Mouse (Mus musculus): Measurements from ENCODE around the gene 2310039H08Rik.

The 2310039H08Rik gene

DNA sequence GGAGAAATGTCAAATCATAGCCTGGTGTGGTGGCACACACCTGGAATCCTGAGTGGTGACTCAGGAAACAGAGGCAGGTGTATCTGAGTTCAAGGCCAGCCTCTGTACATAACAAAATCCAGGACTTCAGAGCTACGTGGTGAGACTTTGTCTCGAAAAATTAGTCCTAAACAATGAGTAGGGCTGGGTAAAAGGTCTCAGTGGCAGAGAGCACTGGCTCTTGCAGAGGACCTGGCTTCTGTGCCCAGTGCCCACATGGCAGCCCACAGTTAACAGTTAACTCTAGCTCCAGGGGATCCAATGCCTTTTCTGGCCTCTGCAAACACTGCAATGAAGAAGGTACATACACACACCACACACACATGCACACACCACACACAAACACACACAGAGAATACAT, 24.6 kb upstream of the 2310039H08Rik start:
- TF ChIP-seq GATA4 (IDR thresholded peaks at IDR 0.05; ENCODE audit: insufficient replicate concordance, low read length) = no peak

DNA sequence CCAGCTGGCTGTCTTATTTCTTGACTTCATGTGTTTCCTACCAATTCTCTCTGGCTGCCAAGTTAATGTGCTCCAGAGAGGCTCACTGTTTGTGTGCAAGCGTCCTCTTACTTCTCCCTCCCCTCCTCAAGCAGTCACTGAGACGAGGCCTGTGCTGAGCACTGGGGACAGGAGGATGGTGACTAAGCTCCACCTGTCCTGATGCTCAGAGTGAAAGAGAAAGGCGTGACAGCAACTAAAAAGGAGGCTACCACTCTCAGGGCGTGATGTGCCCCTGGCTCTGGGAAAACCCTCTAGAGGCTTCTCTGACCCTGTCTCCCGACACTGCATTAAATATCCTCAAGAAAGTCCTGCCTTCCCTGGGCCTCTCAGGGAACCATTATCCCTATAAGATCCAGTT, 23.2 kb upstream of the 2310039H08Rik start:
- no peak for TF ChIP-seq GATA4 (IDR thresholded peaks at IDR 0.05; ENCODE audit: insufficient replicate concordance, low read length)

DNA sequence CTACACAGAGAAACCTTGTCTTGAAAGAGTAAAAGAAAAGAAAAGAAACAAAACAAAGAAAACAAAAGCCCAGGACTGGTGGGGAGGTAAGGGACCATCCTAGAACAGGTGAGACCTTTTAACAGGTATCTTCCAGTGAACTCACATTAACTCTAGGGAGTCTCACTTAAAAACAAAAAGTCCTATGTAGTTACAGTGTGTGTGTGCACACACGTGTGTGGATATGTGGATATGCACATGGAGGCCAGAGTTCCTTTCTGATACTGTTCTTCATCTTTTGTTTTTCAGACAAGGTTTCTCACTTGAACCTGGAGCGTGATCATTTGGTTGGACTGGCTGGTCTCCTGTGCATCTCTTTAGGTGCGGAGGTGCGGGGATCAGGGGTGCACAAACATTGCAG, 21.9 kb upstream of the 2310039H08Rik start:
- TF ChIP-seq GATA4 (IDR thresholded peaks at IDR 0.05; ENCODE audit: insufficient replicate concordance, low read length) = no peak

DNA sequence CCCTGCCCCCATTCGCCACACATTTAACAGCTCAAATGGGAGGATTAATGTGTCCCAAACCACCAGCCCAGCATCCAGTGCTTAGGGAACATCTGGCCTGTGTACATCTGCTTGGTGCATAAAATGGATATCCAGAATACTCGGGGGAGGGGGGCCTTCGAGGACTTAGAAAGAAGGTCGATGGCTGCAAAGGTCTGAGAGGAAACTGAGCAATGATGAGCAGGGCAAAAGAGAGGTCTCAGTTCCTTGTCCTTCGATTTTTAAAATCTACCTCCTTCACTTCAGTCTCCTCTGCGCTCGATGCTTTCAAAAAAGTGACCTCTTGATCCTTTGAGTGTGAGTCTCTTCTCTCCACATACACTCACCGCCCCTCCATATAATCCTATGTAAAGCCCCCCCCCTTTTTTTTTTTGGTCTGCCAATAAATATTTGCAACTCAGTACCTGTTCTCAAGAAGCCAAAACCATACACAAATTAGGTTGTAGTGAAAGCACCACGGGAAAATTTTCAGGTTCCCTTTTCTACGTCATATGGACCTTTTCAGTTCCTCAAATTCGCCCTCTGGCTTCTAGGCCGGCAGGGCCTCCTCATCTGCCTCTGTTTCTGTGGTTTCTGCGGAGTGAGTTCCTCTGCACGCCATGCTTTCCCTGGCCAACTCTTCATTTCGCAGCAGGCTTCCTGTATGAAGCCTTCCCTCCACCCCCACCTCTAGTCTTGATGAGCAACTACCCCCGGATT, 21.2 kb upstream of the 2310039H08Rik start:
- TF ChIP-seq GATA4 (IDR thresholded peaks at IDR 0.05; ENCODE audit: insufficient replicate concordance, low read length) = no peak

DNA sequence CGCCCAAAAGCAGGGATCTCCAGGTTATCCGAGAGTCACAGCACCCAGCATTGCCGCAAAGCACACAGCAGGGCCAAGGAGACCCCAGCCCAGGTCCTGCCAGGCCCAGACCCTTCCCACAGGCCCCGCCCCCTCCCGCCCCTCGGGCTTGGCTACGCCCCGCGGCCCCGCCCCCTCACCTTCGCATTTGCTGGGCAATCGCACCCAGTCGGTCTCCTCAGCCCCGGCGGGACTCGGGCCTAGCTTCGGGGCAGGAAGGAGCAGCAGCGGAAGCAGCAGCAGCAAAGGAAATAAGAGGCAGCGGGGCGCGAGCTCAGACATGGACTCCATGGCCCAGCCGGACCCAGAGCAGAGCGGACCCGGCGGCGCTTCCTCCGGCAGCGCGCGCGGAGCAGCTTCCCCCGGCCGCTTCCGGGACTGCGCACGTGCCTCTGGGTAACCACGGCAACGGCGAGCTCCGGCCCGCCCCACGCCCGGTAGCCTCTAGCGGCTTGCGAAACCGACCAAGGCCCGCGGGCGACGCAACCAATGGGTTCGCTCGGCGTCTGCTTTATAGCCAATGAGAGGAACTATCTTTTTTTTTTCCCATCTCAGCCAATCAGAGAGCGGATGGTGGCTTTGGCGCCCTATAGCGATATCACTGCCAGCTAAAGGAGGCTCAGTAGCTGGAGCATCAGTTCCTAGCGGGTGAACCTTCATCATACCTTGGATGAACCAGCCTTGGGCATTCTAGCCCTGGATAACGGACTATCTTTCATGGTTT, 20.5 kb upstream of the 2310039H08Rik start, which contains the start of gene Cnpy3:
Gene Cnpy3, minus strand, starts transcription at position 421 of the 763 bp plus-strand sequence.
- TF ChIP-seq GATA4 (IDR thresholded peaks at IDR 0.05; ENCODE audit: insufficient replicate concordance, low read length) = peak; percentile 13; the same call in 1 of the 2 replicates

DNA sequence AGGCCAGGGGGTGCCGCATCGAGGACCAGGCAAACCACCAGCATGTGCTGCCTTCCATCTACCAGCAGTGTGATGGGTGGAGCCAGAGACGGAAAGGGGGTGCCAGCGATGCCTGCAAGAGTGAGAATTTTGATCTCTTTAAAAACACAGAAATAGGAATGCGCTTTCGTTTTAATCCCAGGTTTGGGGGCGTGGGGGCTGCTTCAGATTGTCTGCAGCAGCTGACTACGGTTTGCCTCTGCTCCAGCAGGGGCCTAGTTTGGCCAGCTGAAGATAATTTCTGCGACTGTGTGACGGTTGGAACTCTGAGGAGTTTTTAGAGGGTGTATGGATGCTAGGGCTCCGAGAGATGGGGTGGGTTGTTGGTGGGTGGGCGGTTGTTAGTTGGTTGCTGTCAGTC, 13.7 kb upstream of the 2310039H08Rik start:
- TF ChIP-seq GATA4 (IDR thresholded peaks at IDR 0.05; ENCODE audit: insufficient replicate concordance, low read length) = no peak

DNA sequence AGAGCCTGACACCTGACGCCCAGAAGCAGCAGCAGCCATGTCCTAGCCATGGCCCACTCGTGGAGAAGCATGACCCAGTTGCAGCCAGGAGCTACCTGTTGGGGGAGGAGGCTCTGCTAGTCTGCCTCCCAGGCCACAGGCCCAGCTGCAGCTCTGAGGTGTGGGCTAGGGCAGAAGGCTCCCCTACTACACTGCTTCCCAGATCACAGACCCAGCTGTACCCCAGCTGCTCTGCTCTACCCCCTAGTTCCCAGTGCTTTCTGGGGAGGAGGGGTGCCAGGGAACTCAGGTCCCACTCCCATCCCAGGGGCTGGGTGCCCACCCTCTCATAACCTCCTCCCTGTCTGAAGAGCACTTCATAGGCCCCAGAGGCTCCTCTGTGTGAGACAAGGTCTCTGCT, 8.9 kb upstream of the 2310039H08Rik start, which contains the start of gene Ptcra:
Gene Ptcra, minus strand, starts transcription at position 169 of the 400 bp plus-strand sequence.
- no peak for TF ChIP-seq GATA4 (IDR thresholded peaks at IDR 0.05; ENCODE audit: insufficient replicate concordance, low read length)

DNA sequence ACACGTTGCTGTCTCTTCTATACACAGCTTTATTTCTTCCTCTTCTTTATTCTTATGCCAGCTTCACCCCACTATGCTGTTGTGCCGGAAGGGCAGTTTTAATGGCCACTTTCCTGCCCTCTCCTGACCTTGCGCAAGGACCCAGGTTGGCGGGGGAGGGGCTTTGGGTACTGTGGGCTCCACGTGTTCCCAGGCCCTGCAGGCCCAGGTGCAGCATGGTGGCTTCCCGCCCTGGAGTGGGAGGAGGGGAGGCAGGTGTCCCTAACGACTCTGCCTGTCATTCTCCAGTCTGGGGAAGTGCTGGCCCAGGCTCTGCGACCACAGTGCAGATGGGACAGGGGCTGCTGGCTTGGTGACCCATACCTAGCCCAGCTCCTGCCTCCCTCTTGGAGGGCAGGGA, 4.6 kb upstream of the 2310039H08Rik start:
- no peak for TF ChIP-seq GATA4 (IDR thresholded peaks at IDR 0.05; ENCODE audit: insufficient replicate concordance, low read length)

DNA sequence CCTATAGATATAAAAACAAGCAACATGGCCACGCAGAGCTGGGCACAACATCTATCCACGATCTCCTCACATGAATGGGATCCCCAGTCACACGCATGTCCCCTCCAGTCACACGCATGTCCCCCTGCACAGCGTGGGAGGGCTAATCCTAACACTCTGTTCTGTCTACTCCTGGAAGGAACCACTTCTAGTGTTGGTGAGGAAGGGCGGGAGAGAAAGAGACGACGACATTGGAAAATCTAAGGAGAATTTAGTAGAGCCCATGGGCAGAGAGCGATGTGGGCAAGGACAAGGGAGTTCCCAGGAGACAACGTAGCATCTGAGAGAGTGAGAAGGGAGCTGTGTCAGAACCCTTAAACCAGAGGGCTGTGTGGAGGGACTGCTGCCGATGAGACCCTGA, 1.9 kb upstream of the 2310039H08Rik start:
- no peak for TF ChIP-seq GATA4 (IDR thresholded peaks at IDR 0.05; ENCODE audit: insufficient replicate concordance, low read length)

DNA sequence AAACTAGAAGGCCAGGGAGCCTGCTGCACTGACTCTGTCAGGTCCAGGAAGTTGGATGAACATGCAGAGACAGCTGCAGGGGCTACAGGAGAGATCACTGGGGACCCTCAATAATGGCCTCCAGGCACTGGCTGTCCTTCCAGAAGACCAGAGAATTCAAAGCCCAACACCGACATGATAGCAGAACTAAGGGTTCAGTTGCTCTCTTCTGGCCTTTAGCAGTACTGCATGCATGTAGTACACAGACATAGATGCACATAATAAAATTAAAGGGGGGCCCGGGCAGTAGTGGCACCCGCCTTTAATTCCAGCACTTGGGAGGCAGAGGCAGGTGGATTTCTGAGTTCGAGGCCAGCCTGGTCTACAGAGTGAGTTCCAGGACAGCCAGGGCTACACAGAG, 1.4 kb upstream of the 2310039H08Rik start:
- no peak for TF ChIP-seq GATA4 (IDR thresholded peaks at IDR 0.05; ENCODE audit: insufficient replicate concordance, low read length)

DNA sequence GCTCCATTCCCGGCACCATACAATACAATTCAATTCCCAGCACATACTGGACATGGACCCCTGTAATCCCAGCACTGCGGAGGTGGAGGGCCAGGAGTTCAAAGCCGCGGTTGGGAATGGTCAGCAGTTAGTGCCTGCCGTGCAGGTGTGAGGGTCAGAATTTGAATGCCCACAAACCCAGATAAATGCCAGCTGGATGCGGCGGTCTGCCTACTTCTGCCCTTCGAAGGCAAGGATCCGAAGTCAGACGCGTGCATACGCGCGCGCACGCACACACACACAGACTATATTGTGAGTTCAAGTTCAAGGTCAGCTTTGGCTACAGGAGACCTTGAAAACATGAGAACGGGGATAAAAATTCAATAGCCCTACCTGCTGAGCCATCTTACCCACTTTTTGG, 819 bp upstream of the 2310039H08Rik start:
- TF ChIP-seq GATA4 (IDR thresholded peaks at IDR 0.05; ENCODE audit: insufficient replicate concordance, low read length) = no peak

DNA sequence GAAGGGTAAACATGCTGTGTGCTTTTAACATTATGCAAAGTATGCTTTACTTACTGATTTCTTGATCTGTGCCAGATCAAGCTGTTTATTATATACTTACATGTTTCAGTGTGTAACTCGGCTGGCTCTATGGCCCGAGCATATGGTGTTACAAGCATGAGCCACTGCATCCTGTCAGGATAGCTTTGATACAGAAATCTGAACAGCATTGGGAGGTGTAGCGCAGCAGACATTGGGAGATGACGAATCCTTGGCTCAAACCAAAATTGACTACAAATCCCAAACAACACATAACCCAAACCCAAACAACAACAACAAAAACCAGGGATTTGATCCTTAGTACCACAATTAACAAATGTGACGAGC, 414 bp upstream of the 2310039H08Rik start:
- TF ChIP-seq GATA4 (IDR thresholded peaks at IDR 0.05; ENCODE audit: insufficient replicate concordance, low read length) = no peak

DNA sequence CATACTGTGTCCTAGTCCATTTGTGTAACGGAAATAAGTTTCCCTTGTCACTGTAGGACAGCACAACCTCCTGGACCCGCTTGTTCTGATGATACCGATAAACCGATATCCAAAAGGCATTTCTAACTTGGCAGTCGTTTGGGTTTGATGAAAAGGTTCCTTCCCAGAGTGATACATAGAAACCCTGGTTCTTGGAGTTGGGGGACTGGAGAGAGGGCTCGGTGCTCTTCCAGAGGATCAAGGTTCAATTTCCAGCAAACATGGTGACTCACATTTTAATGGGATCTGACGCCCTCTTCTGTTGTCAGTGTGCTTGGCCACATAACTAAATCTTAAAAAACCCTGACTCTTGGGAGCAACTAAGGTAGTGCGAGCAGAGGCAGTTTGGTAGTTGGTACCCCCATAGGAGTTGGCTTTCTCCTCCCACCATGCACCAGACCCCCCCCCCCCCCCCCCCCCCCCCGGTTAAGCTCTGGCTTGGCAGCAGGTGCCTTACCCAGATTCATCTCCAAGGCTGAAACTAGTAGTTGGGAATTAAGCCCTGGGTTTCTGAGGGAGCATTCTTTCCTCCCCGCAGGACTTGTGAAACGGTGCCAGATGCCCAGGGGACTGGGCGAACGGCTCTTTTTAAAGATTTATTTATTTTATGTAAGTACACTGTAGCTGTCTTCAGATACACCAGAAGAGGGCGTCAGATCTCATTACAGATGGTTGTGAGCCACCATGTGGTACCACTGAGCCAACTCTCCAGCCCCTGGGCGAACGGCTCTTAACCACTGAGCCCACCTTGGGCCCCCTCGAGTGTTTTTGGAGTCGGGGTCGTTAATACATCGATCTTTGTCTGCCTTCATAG, 1.1 kb downstream of the 2310039H08Rik start:
- no peak for TF ChIP-seq GATA4 (IDR thresholded peaks at IDR 0.05; ENCODE audit: insufficient replicate concordance, low read length)

DNA sequence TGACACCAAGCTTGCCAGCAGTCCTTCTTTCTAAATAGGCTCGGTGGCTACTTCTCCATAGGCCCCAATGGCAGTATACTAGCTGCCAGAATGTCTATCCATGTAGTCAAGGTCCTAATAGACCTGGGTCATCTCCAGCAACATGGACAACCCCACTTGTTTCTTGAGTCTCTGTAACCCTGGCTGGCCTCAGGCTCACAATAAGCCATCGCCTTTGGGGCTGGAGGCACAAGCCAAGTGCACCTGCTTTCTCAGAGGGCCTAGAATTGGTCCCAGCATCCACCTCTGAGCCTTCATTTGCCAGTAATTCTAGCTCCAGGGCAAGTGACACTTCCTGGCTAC, 1.7 kb downstream of the 2310039H08Rik start:
- TF ChIP-seq GATA4 (IDR thresholded peaks at IDR 0.05; ENCODE audit: insufficient replicate concordance, low read length) = no peak

DNA sequence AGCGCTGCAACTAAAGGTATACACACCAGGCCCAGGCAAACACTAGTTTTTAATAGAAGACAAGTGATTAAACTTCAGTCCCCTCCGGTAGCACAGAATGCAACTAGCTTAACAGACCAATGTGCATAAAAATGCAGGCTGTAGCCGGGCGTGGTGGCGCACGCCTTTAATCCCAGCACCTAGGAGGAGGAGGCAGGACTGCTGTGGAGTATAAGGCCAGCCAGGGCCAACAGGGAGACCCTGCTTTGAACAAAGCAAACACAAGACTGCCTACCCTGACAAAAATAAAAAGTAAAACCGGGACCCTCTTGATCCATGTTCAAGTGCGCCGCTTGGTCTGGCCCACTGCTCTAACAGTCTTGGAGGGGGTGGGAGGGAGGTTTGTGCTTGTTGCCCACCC, 2.6 kb downstream of the 2310039H08Rik start:
- TF ChIP-seq GATA4 (IDR thresholded peaks at IDR 0.05; ENCODE audit: insufficient replicate concordance, low read length) = no peak

DNA sequence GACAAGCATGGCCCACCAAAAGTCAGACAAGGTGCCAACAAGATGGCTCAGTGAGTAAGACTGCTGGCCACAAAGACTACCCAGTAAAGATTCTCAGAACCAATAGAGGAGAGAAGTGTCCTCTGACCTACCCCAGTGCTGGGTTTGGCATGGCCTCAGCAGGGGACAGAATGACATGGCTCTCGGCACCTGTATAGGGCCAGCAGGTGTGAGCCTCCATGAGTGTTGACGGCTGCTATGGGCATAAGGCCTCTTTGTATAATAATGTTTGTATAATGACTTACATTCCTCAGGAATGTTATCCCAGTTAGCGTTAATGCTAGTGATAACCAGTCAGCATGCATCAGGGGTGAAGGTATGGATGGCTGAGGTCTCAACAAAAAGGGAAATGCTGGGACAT, 3.7 kb downstream of the 2310039H08Rik start:
- no peak for TF ChIP-seq GATA4 (IDR thresholded peaks at IDR 0.05; ENCODE audit: insufficient replicate concordance, low read length)

All from liver, adult (tissue).